Mouse (Mus musculus): ENCODE data around the gene Tmc5. TPM values are rescaled to one million over a fixed set of nuclear protein-coding genes. Genes with fewer than 3 reads are reported as not detected.

Gene Tmc5
- total RNA-seq (2015; ENCODE audit: low replicate concordance): not detected in 2 replicates
- not detected in 2 replicates for total RNA-seq (2017; ENCODE audit: low replicate concordance)

DNA sequence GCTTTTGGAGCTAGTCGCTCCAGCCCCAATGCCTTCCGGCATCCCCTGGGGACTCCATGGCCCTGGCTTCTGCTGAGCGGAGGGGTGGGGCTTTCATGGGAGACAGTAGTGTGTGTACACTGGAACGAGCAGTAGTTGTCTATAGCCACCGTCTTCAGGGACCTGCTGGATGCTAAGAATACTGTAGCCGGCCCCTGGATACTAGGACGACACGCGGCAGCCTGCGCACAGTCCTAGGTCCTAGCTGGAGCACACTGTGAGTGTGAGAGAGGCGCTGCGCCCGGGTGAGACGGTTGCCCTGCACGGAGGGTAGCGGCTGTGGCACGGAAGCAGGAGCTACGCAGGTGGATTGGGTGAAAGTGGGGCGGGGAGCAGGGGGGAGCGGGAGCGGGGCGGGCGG is at the start of gene Tmc5:
Gene Tmc5 (plus strand): TSS at position 97 of the 400 bp plus-strand sequence.
- ATAC-seq (replicated peaks; ENCODE audit: low FRiP score, poor library complexity, severe bottlenecking): no peak

DNA sequence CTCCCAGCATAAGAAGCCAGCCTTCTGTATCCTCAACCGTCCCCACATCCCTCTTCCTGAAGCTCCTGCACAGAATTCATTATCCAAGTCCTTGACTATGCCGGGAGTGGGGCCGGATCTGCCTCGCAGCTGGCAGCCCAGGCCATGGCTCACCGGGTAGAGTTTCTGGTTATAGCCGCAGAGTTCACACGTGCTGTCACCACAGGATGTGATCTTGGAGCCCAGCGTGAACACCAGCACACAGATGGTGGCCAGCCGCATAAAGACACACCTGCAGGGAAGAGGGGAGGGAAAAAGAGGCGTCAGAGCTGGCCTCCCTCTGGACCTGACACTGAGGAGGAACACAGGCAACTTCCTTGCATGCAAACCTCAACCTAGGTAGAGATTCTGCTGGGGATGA is 49.6 kb upstream of the Tmc5 start:
- no peak for ATAC-seq (replicated peaks; ENCODE audit: low FRiP score, poor library complexity, severe bottlenecking)

DNA sequence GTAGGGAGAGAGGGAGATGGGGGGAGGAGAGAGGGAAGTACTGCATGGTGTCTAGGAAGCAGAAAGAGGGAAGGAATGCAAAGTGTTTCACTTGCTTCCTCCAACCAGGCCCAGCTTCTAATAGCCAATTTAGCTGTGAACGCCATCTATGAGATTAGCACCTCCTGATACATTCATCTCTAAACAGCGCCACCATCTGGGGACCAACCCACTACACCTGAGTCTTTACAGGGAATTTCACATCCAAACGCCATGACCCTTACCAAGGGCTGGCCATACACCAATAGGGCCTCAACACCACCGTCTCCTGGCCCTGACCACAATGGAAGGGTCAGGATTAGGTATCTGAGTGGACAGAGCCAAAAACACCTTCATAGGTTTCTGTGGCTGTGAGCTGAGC is 43.2 kb upstream of the Tmc5 start:
- no peak for ATAC-seq (replicated peaks; ENCODE audit: low FRiP score, poor library complexity, severe bottlenecking)

DNA sequence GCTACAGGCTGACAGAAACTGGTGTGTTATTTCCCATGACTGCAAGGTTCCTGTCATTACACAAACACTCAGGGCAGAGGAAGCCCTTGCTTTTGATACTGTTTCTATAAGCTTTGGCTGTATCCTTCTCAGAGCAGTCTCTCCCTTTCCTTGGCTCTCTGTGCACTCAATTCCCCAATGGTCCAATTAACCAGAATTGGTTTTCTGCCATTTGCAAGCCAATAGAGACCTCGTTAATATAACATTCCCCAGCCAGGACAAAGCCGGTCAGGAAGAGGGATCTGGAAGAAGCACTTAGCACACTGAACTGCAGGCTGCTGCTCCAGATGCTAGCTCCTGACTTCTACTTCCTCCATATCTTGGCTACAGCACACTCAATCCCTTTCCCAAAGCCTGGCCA is 42.8 kb upstream of the Tmc5 start:
- no peak for ATAC-seq (replicated peaks; ENCODE audit: low FRiP score, poor library complexity, severe bottlenecking)

- ATAC-seq (replicated peaks; ENCODE audit: low FRiP score, poor library complexity, severe bottlenecking): no peak
Observed at GRCm38 (mm10) chr7:118569121-118569543, 28.0 kb upstream of the Tmc5 start.

DNA sequence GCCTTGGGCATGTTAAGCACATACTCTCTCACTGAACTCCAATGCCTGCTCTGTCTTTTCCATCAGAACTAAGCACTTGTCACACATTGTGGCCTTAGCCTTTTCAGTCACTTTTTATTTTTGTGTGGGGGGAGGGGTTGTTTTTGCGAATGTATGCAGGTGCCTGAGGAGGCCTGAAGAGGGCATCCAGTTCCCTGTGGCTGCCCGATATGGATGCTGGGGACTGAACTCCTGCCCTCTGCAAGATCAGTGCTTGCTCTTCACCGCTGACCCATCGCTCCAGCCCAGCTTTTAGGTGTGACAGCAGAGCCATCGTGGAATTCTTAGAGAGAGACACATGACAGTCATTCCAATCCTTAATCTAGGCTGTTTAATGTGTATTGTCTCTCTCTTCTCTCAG is 25.7 kb upstream of the Tmc5 start:
- no peak for ATAC-seq (replicated peaks; ENCODE audit: low FRiP score, poor library complexity, severe bottlenecking)

DNA sequence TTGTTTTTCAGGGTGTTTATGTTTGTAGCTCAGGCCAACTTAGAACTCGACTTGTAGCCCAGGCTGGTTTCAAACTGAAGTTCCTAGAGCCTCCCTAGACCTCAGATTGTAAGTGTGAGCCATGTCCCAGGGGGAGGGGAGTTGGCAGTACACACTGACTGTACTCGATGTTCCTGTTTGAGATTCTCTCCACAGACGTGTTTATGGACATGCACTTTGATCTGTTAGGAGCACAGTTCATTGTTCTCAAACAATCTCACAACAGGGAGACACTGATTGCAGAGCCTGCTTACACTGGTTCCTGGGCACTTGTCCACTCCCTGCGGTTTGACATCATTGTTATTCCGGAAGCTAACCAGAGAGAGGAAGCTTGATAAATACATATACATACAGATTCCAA is 25.1 kb upstream of the Tmc5 start:
- no peak for ATAC-seq (replicated peaks; ENCODE audit: low FRiP score, poor library complexity, severe bottlenecking)

GRCm38 (mm10) chr7:118578269-118578668 is 18.8 kb upstream of the Tmc5 start:
- ATAC-seq (replicated peaks; ENCODE audit: low FRiP score, poor library complexity, severe bottlenecking): no peak

- ATAC-seq (replicated peaks; ENCODE audit: low FRiP score, poor library complexity, severe bottlenecking): no peak
Observed at GRCm38 (mm10) chr7:118579938-118580337, 17.2 kb upstream of the Tmc5 start.

GRCm38 (mm10) chr7:118583821-118584220 is 13.3 kb upstream of the Tmc5 start:
- no peak for ATAC-seq (replicated peaks; ENCODE audit: low FRiP score, poor library complexity, severe bottlenecking)

GRCm38 (mm10) chr7:118584257-118584907 is 12.7 kb upstream of the Tmc5 start, which contains the start of gene Tmc7:
Gene Tmc7 (minus strand): TSS chr7:118584736.
- ATAC-seq (replicated peaks; ENCODE audit: low FRiP score, poor library complexity, severe bottlenecking): 0 out of 2 replicates have a peak, but pooled peaks have one; percentile 25

DNA sequence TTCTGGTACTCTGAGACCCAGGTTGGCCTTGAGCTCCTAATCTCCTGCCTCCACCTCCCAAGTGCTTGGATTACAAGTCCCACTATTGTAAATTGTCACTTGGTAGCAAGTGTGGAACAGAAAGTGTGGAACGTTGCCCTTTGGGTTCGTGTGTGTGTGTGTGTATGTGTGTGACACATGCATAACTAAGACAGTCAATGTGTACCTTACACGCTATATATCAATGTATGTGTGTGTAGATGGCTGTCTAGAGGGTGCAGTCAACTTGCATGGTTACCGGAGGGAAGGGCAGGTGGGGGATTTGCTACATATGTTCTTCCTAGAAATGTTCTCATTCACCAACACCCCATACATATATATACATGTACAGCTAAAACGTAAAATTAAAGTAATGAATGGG is 12.2 kb upstream of the Tmc5 start:
- no peak for ATAC-seq (replicated peaks; ENCODE audit: low FRiP score, poor library complexity, severe bottlenecking)

- ATAC-seq (replicated peaks; ENCODE audit: low FRiP score, poor library complexity, severe bottlenecking): no peak
Observed at GRCm38 (mm10) chr7:118585856-118586255, 11.2 kb upstream of the Tmc5 start.

DNA sequence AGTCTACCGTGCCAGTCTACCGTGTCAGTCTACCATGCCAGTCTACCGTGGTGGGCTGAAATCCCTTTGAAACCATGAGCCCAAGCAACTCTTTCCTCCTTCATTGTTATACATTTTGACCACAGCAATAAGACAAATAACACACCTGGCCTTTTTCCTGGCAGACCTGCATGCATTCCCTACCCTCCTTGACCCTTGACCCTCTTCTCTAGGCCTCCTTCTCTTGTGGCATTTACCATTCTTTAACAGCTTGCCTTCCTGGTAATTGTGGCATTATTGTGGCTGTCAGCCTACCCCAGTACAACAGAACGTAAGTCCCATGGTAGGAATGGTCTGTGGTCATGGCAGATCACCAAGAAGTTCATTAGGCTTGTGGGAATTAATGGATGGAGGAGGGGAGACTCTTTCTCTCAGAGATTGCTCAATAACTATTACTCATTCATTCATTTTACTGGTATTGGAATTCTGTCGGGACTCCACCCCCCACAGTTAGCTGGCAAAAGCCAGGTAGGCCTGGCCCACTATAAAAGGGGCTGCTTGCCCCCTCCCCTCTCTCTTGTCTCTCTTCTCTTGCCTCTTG is 6.3 kb upstream of the Tmc5 start:
- no peak for ATAC-seq (replicated peaks; ENCODE audit: low FRiP score, poor library complexity, severe bottlenecking)

DNA sequence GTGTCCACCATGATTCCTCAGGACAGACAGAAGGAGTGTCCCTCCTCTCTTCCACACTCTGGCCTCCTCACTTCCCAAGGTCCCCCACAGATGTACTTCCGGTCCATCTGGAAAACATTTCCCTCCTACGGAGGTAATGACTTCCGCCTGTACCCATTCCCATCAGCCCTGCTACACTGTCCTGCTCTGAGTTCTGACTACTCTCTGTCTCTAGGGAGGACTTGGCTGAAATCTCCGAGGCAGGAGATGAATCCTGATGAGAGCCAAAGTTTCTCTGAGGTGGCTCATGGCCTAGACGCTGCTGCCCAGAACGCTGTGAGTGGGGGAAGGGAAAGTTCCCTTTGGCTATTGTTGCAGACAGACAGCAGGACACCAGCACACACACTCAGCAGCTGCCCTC is 5.0 kb upstream of the Tmc5 start:
- ATAC-seq (replicated peaks; ENCODE audit: low FRiP score, poor library complexity, severe bottlenecking): no peak

DNA sequence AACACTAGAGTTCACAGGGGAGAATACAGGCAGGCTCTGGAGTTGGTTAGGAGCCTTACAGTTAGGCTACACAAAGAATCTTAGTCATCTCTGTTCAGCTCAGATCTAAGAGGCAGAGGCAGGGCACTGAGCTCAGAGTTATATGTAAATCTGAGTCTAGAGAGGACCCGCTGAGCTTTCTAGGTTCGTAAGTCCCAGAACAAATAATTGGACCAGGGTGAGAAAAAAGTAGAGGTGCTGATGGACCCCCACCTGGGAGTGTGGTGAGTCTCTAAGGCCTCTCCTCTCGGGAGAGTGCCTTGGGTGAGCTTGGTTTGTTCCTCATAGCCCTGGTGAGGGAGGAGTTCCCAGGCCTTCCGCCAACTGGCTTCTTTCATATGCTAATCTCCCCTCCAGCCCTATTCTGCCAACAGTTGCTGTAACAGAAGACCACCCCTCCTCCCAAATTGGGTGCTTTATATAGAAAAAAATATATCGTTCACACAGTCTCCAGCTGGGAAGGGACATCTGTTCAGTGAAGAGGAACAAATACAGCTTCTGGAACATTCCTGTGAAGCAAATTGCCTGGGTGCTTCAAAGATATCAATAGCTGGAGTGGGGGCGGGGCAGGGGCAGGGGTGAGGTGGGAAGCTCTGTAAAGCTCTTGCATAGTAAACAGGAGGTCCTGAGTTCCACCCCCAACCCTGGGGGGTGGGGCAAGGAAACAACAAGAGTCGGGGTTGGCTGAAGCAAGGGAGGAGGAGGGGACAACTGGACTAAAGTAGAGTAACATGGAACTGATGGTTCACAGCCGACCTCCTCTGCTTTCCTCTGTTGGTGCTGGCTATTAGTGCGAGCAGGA is 3.3 kb upstream of the Tmc5 start:
- no peak for ATAC-seq (replicated peaks; ENCODE audit: low FRiP score, poor library complexity, severe bottlenecking)

GRCm38 (mm10) chr7:118594611-118595010 is 2.5 kb upstream of the Tmc5 start:
- ATAC-seq (replicated peaks; ENCODE audit: low FRiP score, poor library complexity, severe bottlenecking): no peak

GRCm38 (mm10) chr7:118595228-118595627 is 1.9 kb upstream of the Tmc5 start:
- peak; percentile 56; the same call in 1 of the 2 replicates for ATAC-seq (replicated peaks; ENCODE audit: low FRiP score, poor library complexity, severe bottlenecking)

- no peak for ATAC-seq (replicated peaks; ENCODE audit: low FRiP score, poor library complexity, severe bottlenecking)
Observed at GRCm38 (mm10) chr7:118596271-118596670, 826 bp upstream of the Tmc5 start.

DNA sequence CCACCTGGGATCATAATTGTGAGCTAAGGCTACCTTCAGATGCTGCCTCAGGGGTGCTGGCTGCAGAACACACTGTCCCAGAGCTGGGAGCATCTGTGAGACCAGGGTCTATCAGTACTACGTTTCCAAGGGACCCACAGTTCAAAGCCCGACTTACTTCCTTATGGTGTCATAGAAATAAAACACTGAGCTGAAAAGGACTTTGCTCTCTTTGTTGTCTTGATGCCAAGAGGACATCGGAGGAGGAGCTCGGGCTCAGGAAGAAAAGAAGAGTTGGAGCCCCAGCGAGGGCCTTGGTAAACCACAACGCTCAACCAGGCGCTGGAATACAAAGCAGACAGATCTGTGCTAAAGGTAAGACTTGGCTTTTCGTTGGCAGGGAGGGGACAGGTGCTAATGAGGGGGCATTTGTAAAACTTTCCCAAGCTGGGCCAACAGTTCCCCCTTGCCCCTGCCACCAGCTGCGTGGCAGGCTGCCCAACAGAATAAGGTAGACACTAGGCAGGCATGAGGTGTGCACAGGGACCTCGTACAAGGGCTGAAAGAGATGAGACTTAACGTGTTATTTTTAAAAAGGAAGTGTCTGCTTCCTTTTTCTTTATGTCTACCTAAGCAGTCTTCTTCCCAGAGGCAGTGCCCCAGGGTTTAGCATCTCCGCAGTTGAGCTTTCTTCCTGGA is 3.0 kb downstream of the Tmc5 start:
- no peak for ATAC-seq (replicated peaks; ENCODE audit: low FRiP score, poor library complexity, severe bottlenecking)
